Mouse (Mus musculus) lung, postnatal 0 days (tissue): ENCODE results near the gene Ccnl2.

Source experiments
- CTCF ChIP-seq: IDR thresholded peaks from 2 replicates; pipeline ENCODE4 v1.5.1; 2016; ENCODE audit warnings: antibody characterized with exemption, mild to moderate bottlenecking
- EP300 ChIP-seq: IDR thresholded peaks from 2 replicates; pipeline ENCODE4 v1.6.1; 2016; ENCODE audit warnings: antibody characterized with exemption, mild to moderate bottlenecking, control low read depth

DNA sequence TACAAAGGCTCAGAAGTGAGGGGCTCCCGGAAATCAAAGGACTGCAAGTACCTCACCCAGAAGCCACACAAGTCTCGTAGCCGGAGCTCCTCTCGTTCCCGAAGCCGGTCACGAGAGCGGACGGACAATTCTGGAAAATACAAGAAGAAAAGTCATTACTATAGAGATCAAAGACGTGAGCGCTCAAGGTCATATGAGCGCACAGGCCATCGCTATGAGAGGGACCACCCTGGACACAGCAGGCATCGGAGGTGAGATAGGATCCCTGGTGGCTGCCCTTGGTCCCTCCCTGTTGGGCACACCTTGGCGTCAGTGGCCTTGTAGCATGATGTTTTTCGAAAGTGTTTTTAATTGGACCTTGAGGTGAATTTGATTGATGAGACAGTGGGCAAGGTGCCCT is 11.2 kb downstream of the Ccnl2 start:
- no peak for TF ChIP-seq CTCF
- no peak for TF ChIP-seq EP300
